Mouse (Mus musculus) myocyte (in vitro differentiated cells): ENCODE measurements around the gene Mapk14.

Experiments
- E2F4 ChIP-seq: IDR thresholded peaks from one replicate; pipeline ENCODE4 v1.6.1; 2011; ENCODE audit warnings: mild to moderate bottlenecking, control low read depth, moderate library complexity; ENCODE audit not compliant: insufficient read depth
- MAX ChIP-seq: IDR thresholded peaks from one replicate; pipeline ENCODE4 v1.6.1; 2011; ENCODE audit warnings: low read depth, mild to moderate bottlenecking, control low read depth
- MYOD1 ChIP-seq, 3 experiments: IDR thresholded peaks; one replicate each; pipeline ENCODE4 v1.6.1; 2011; ENCODE audit warnings: control low read depth in 2 of 3, low read depth in 2 of 3, mild to moderate bottlenecking in 2 of 3, moderate library complexity in 1 of 3; ENCODE audit not compliant: insufficient read length in 2 of 3, control insufficient read depth in 1 of 3
- MYOG ChIP-seq, 3 experiments: IDR thresholded peaks; one replicate each; pipeline ENCODE4 v1.6.1; 2011; ENCODE audit warnings: control low read depth in 2 of 3, low read depth in 2 of 3, mild to moderate bottlenecking in 2 of 3; ENCODE audit not compliant: insufficient read length in 2 of 3, control insufficient read depth in 1 of 3, insufficient read depth in 1 of 3
- POLR2A ChIP-seq: IDR thresholded peaks from one replicate; pipeline ENCODE4 v1.6.1; 2011; ENCODE audit warnings: low read depth, mild to moderate bottlenecking, control low read depth, moderate library complexity; ENCODE audit not compliant: insufficient read length
- POLR2AphosphoS2 ChIP-seq: IDR thresholded peaks from one replicate; pipeline ENCODE4 v1.6.1; 2011; ENCODE audit warnings: low read depth, control low read depth; ENCODE audit not compliant: insufficient read length
- REST ChIP-seq: IDR thresholded peaks from one replicate; pipeline ENCODE4 v1.6.1; 2011; ENCODE audit warnings: mild to moderate bottlenecking, control low read depth, moderate library complexity; ENCODE audit not compliant: insufficient read depth, insufficient read length
- TCF12 ChIP-seq: IDR thresholded peaks from one replicate; pipeline ENCODE4 v1.6.1; 2011; ENCODE audit warnings: mild to moderate bottlenecking, control low read depth; ENCODE audit not compliant: poor library complexity, insufficient read depth, severe bottlenecking
- TCF3 ChIP-seq: IDR thresholded peaks from one replicate; pipeline ENCODE4 v1.6.1; 2011; ENCODE audit warnings: low read depth, control low read depth; ENCODE audit not compliant: insufficient read length
- USF1 ChIP-seq: IDR thresholded peaks from one replicate; pipeline ENCODE4 v1.6.1; 2011; ENCODE audit warnings: low read depth, mild to moderate bottlenecking, control low read depth, moderate library complexity

DNA sequence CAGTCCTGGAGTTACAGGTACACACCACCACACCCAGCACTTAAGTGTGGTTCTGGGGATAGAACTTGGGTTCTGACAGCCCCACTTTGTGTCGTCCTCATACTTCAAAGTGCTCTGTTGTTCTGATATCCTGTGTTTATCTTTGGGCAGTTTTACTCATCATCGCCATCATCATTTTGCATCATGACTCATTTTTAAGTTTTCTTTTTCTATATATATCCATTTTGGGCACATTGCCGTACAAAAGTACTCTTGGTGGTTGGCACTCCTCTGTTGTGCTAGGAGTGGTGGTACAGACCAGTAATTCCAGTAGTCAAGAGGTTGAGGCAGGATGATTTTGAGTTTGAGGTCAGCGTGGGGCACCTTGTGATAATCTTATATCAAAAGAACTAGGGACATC is 10.0 kb downstream of the Mapk14 start:
- no peak for TF ChIP-seq POLR2A
- TF ChIP-seq USF1, result no peak
- no peak for TF ChIP-seq MYOG (IDR thresholded peaks at IDR 0.05; ENCODE audit: control insufficient read depth in 1 of 3, insufficient read depth in 1 of 3, insufficient read length in 2 of 3, low read depth in 2 of 3)
- TF ChIP-seq MAX, result no peak
- no peak for TF ChIP-seq TCF3
- no peak for TF ChIP-seq E2F4
- no peak for TF ChIP-seq POLR2AphosphoS2
- no peak for TF ChIP-seq TCF12
- no peak for TF ChIP-seq REST
- TF ChIP-seq MYOD1 (IDR thresholded peaks at IDR 0.05; ENCODE audit: control insufficient read depth in 1 of 3, insufficient read length in 2 of 3, low read depth in 2 of 3), result no peak
